Mouse (Mus musculus) erythroblast, embryonic 14.5 days (primary cell): ENCODE results near the gene Zfp472. TPM values are rescaled to one million over a fixed set of nuclear protein-coding genes. Genes with fewer than 3 reads are reported as not detected.

ENCODE experiments used
- H3K27me3 ChIP-seq: 2 replicates; pipeline ENCODE4 v1.6.1; 2012; ENCODE audit warnings: inconsistent platforms; ENCODE audit not compliant: control insufficient read depth
- H3K36me3 ChIP-seq: 2 replicates; pipeline ENCODE4 v1.6.1; 2012; ENCODE audit warnings: mild to moderate bottlenecking, inconsistent platforms; ENCODE audit not compliant: control insufficient read depth
- H3K4me1 ChIP-seq: 2 replicates; pipeline ENCODE4 v1.6.1; 2012; ENCODE audit warnings: inconsistent platforms; ENCODE audit not compliant: control insufficient read depth
- H3K4me3 ChIP-seq: replicated peaks from 2 replicates; pipeline ENCODE3; 2012; ENCODE audit warnings: moderate library complexity, mild to moderate bottlenecking, inconsistent platforms
- H3K9me3 ChIP-seq: 2 replicates; pipeline ENCODE4 v1.6.1; 2012; ENCODE audit warnings: low read length, inconsistent platforms, mixed read lengths; ENCODE audit not compliant: control insufficient read depth
- GATA1 ChIP-seq: IDR thresholded peaks from 2 replicates; pipeline ENCODE4 v1.6.1; 2012; ENCODE audit warnings: low read length, inconsistent platforms, mixed read lengths
- TAL1 ChIP-seq: IDR thresholded peaks from 3 replicates; pipeline ENCODE4 v1.6.1; 2012; ENCODE audit warnings: low read length, inconsistent platforms, mixed read lengths
- polyA plus RNA-seq: library from polyadenylated mRNA; stranded (reverse); fragments of >175 nt; gene quantifications from 2 replicates; pipeline ENCODE4 v1.2.3, GENCODE M21; 2012

Zfp472 gene
- polyA plus RNA-seq, 1 experiment = 0.02 TPM

DNA sequence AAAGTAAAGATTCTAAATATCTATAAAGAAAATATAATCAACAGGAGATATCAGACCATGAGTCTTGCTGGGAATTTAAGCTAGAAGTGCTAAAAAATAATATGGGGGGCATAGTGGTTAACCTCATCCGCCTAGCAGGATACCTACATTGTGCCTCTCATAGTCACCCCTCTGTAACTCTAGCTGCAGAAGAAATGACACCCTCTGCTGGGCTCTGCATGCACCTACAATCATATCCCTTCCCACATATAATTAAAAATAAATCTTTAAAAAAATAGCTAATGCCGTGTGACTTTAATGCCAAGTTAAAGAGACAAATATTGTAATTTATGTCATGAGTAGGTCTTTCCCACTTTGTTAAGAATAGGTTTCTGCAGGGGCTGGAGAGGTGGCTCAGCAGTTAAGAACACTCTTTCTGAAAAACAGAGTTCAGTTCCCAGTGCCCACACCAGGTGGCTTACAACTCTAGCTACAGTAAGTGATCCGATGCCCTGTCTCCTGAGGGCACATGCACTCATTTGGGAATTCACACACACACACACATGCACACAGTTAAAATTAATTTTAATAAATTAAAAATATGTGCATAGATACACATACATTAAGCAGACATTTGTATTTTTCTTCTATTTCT lies 21.1 kb upstream of the Zfp472 start:
- Histone ChIP-seq H3K4me3 (no peak overlapping the region), H3K27me3 (no peaks in the 10 kb centered on the region), H3K36me3 (no peaks in the 10 kb centered on the region), H3K9me3 (no peaks in the 10 kb centered on the region), H3K4me1 (peaks cover 16% of the 10 kb centered on the region)
- no peak for TF ChIP-seq TAL1
- no peak for TF ChIP-seq GATA1

GRCm38 (mm10) chr17:32946716-32947115 lies 18.9 kb upstream of the Zfp472 start:
- Histone ChIP-seq H3K4me1 (peaks cover 16% of the 10 kb centered on the region), H3K36me3 (no peaks in the 10 kb centered on the region), H3K4me3 (peak overlapping the region; percentile 62), H3K9me3 (no peaks in the 10 kb centered on the region), H3K27me3 (no peaks in the 10 kb centered on the region)
- no peak for TF ChIP-seq GATA1
- no peak for TF ChIP-seq TAL1

DNA sequence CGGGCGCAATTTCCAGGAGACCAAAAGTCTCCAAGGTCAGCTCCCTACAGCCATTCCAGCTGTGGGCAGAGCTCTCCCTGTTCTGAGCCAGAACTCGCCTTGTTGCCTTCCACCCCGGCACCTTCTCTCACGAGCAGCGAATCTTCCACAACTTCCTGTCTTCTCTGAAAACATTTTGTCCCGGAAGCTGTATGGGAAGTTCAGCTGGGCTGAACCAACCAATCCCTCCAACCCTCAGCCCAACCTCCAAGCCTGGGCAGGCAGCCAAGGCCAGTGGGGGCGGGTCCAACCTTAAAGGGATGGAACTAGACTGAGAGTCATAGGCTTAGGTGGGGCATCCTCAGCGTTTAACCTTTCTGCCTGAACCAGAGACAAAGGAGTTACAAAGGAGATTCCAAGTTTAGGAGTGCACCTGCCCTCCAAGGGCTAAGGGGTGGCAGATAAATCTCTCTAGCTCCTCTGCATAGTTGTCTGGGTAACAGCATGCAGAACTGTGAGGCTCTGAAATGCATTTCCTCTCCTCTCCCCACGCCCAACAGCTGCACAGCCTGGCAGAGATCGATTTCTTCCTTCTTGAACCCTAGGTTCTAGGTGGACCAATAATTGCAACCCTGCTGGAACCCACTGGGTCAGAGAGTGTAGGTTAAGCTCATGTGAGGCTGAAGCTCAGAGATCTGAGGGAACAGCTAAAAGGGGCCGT lies 18.2 kb upstream of the Zfp472 start, which contains the start of gene Cyp4f13:
Cyp4f13 (minus strand) TSS at position 188 of the 700 bp plus-strand sequence.
- Histone ChIP-seq H3K27me3 (no peaks in the 10 kb centered on the region), H3K36me3 (no peaks in the 10 kb centered on the region), H3K4me1 (peaks cover 16% of the 10 kb centered on the region), H3K4me3 (peak within 1 kb of the TSS; percentile 62), H3K9me3 (no peaks in the 10 kb centered on the region)
- no peak for TF ChIP-seq GATA1
- no peak for TF ChIP-seq TAL1

- no peaks in the 10 kb centered on the region for H3K27me3 ChIP-seq
- H3K4me3 ChIP-seq = no peak overlapping the region
- H3K4me1 ChIP-seq = peaks cover 16% of the 10 kb centered on the region
- no peaks in the 10 kb centered on the region for H3K36me3 ChIP-seq
- no peaks in the 10 kb centered on the region for H3K9me3 ChIP-seq
- TF ChIP-seq TAL1 (no peak), GATA1 (no peak)
These were observed 15.5 kb upstream of the Zfp472 start for GRCm38 (mm10) chr17:32950136-32950535.

- no peak overlapping the region for H3K4me3 ChIP-seq
- no peaks in the 10 kb centered on the region for H3K9me3 ChIP-seq
- no peaks in the 10 kb centered on the region for H3K36me3 ChIP-seq
- H3K27me3 ChIP-seq = no peaks in the 10 kb centered on the region
- H3K4me1 ChIP-seq = peaks cover 16% of the 10 kb centered on the region
- TF ChIP-seq GATA1 (no peak), TAL1 (no peak)
These were observed 14.6 kb upstream of the Zfp472 start for GRCm38 (mm10) chr17:32951006-32951405.

GRCm38 (mm10) chr17:32951441-32951840 lies 14.2 kb upstream of the Zfp472 start:
- Histone ChIP-seq H3K4me1 (peaks cover 13% of the 10 kb centered on the region), H3K27me3 (no peaks in the 10 kb centered on the region), H3K36me3 (no peaks in the 10 kb centered on the region), H3K4me3 (no peak overlapping the region), H3K9me3 (no peaks in the 10 kb centered on the region)
- TF ChIP-seq TAL1 = no peak
- no peak for TF ChIP-seq GATA1

DNA sequence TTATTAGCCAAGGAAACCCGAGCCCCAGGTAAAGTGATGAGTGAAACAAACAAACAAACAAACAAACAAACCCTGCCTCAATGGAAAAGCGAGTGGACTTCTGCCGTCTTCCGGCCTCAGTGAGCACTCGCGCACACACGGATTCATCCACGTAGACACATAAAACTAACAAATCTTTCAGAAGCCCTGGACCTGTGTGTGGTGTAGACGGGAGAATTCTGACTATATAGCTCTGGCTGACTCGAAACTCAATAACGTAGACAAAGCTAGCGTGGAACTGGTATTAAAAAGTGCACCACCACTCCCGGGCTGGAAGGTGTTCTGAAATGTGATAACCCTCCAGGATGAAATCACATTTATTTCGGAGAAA lies 376 bp upstream of the Zfp472 start:
- H3K36me3 ChIP-seq = no peaks in the 10 kb centered on the region
- H3K4me1 ChIP-seq = peaks cover 24% of the 10 kb centered on the region
- H3K27me3 ChIP-seq = no peaks in the 10 kb centered on the region
- H3K4me3 ChIP-seq = peak overlapping the region; percentile 70
- H3K9me3 ChIP-seq = no peaks in the 10 kb centered on the region
- TF ChIP-seq GATA1 (no peak), TAL1 (no peak)

DNA sequence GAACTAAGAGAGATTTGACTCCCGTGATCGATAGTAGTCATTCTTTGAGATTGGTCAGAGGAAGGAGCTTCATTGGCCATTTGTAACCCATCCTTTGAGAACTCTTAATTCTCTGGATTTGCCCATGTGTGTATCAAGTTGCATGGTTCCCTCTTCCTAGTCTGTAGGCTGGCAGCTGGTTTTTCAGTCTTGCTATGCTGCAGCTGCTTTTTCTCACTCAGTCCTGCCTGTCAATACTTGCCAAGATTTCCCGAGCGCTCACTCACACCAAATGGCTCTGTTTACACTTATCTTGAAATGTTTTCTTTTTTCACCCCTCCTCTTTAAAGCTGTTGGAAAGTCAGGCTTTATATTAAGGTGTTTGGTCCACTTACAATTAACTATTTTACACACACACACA lies 15.7 kb downstream of the Zfp472 start:
- H3K4me1 ChIP-seq = no peaks in the 10 kb centered on the region
- H3K9me3 ChIP-seq = peaks cover 10% of the 10 kb centered on the region
- no peak overlapping the region for H3K4me3 ChIP-seq
- H3K27me3 ChIP-seq = no peaks in the 10 kb centered on the region
- TF ChIP-seq GATA1 (no peak), TAL1 (no peak)
- H3K36me3 ChIP-seq = peaks cover 32% of the 10 kb centered on the region

DNA sequence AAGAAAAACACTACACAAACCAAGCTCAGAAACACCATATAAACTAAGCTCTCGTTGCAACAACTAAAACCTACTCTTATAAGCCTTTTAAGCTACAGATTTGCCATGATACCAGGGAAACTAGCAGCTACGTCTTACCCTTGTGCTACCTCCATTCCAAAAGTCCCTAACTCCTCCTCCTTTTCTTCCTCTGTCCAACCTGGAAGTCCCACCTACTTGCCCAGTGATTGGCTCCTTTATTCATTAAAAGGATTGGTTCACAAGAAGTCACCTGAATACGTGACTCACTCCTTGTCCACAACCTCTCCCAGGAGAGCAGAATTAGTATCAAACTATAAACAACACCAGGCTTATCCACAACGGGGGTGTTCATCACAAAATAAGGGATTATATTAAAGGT lies 20.7 kb downstream of the Zfp472 start:
- H3K9me3 ChIP-seq = no peaks in the 10 kb centered on the region; the same call in 1 of the 2 replicates
- no peaks in the 10 kb centered on the region for H3K4me1 ChIP-seq
- TF ChIP-seq GATA1 = no peak
- TF ChIP-seq TAL1 = no peak
- no peaks in the 10 kb centered on the region for H3K27me3 ChIP-seq
- H3K4me3 ChIP-seq = no peak overlapping the region
- H3K36me3 ChIP-seq = peaks cover 4% of the 10 kb centered on the region
